Mouse (Mus musculus) gastrocnemius, postnatal 25 days (tissue): ENCODE measurements around the gene Apba2. TPM values are rescaled to one million over a fixed set of nuclear protein-coding genes. Genes with fewer than 3 reads are reported as not detected.

ENCODE experiments used
- DNase-seq: peaks from one replicate; pipeline ENCODE4 v3.0.0; 2022
- long read RNA-seq, 2 experiments: library from polyadenylated mRNA; stranded (forward); transcript quantifications; one replicate each; pipeline ENCODE4 v2.0.0; 2021
- total RNA-seq, 2 experiments: library from RNA; stranded (reverse); gene quantifications; 1 replicate in 1 of 2; 2 replicates in 1 of 2; pipeline ENCODE4 v1.2.3; 2021

Apba2 gene
- total RNA-seq, result under 1 TPM; 0.24 to 0.28 TPM
- long read RNA-seq, experiment 1, result 0 reads
- long read RNA-seq, experiment 2, result 0 reads

DNA sequence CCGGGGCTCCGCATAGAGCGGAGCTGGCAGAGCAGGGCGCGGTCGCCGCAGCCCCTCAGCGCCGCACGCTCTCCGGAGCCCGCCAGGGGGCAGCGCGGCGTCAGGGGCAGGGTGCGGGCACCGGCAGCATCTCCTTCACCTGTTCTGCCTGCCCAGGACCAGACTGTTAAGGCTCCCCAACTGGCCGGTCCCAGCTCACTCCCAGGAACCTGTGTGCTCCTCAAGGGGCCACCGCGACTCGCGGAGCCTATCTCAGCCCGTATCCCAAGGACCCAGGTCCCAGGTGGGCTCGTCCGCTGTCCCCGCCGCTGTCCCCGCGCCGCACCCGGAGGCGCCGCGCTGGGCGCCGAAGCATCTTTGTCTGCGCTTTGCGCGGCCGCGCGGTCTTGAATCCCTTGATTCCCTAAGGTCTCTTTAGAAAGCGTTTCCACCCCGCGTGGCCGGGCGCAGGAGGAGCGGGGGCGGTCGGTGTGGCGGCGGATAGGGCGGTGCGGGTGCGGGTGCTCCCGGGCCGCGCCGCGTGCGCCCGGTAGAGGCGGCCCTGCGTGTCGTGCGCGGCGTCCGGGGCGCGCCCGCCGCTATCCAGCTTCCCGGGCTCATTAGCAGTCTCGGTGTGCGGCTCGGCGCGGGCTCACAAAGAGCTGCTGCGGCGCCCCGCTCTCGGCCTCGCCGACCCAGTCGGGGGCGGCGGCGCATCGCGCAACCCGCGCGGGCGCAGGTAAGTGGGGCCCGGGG, at the start of gene Apba2:
Gene Apba2, plus strand, starts transcription at position 171 of the 735 bp plus-strand sequence.
- no peak for DNase-seq

DNA sequence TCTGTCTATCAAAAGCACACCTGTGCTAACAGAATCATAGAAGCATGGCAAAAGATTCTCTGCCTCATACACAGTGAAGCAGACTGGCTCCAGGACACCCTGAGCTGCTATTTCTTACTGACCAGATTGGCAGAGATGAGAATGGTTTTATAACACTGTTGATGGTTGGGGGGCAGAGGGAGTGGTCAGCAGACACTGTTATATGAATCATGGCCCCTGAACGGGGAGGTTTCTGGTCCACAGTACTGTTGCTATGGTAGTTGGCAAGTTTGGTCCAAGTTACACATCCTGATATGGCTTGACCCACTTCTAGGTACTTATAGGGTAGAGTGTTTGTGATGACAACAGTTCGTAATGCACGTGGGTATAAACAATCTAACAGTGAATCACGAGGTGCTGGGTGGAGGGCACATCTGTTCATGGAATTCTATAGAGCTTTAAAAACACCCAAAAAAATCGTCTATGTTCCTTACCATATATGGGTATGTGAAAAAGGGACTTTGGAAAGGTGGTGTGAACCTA, 49.6 kb upstream of the Apba2 start:
- DNase-seq, result no peak

DNA sequence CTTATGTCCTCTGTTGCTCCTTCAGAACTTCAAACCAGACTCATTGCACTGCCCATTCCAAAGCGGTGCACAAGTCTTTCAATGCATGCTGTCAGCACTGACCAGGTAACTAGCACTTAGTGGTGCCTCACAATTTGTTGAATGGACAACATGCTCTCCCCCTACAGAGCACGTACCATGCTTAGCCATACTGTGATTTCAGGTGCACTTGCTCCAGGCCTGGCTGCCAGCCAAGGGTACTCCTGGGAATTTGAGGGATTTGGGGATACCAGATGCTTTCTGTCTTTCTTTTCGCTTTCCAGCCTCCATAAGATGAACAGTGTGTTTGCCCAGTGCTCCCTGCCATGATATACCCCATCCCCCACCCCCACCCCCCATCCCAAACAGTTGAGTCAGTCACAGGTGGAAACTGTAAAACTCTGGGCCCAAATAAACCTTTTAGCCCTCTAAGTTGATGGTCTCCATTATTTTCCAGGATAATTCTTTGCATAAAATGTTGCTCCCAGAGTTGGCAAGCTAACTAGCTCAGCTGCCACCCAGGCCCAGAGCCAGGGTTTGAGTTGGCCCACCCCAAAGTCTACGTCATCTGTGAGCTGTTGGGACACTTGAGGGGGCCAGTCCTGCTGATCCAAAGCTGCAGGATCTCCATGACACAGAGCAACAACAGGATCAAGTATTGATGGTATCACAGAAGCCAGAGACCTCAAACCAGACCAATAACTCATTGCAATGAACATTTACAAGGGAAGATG, 48.9 kb upstream of the Apba2 start:
- no peak for DNase-seq

DNA sequence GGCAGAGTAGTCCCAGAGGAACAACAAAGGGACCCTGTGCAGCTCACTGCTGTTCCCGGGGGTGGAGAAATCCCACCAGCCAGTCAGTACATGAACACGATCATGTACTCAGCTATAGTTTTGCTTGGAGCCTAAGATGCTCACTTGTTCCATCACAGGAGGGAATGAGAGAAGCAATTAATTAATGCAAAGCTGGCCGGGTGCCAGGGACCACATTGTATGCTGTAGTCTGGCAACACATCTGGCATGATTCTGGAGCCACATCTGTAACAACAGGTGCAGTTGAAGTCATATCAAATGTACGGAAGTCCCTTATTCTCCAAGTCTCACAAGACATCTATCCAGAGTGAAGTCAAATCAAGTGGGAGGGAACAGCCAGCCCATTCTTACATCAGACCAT, 45.3 kb upstream of the Apba2 start:
- DNase-seq, result no peak

DNA sequence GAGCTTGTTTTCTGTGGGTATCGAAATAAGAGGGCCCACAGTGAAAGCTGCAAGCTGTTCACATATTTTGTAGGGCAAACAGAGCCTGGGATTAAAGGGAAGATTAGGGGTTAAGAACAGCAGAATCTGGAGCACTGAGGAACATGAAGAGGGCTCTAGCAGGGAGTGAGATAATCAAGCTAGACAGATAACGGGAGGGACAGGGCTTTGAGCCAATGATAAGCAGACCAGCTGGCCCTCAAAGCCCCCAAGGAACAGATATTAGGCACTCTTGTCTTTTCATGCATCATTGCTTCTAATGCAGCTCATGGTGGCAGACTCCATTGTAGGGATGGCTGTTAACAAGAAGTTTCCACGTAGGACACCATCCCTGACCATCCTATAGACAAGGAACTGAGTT, 44.8 kb upstream of the Apba2 start:
- no peak for DNase-seq

DNA sequence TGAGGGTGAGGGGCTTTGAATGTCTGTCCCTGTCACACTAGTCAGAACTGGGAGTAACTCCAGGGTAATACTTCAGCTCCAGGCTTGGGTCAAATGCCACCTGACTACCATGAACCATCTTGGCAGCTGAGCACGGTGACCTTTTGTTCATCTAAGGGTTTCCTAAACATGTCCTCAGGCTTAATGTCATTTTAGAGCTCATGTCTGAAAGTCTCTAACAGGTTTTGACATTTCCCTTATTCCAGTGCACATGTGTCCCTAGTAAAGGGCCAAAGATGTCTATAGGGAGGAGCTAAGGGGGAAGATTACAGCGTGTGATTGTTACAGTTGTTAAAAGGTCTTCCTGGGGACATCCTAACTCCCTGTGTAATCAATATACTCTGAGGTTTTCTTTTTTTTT, 43.7 kb upstream of the Apba2 start:
- no peak for DNase-seq

DNA sequence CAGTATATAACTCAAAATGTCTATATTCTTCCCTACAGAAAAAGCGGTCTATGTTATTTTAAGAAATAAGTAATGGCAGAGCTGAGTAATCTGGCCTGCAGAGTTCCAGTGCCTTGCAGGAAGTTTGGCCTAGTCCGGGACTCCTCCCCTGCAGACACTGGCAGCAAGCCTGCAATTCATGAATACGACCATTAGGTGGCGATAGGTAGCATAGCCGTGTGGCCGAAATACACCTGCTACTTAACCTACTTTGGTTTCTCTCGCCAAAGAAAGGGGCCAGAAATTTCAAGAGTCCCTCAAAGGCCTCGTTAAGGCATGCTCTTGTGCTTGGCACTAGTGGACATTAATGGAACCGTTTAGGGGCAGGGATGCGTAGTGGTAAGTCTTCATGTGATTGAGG, 4.1 kb upstream of the Apba2 start:
- DNase-seq, result no peak

DNA sequence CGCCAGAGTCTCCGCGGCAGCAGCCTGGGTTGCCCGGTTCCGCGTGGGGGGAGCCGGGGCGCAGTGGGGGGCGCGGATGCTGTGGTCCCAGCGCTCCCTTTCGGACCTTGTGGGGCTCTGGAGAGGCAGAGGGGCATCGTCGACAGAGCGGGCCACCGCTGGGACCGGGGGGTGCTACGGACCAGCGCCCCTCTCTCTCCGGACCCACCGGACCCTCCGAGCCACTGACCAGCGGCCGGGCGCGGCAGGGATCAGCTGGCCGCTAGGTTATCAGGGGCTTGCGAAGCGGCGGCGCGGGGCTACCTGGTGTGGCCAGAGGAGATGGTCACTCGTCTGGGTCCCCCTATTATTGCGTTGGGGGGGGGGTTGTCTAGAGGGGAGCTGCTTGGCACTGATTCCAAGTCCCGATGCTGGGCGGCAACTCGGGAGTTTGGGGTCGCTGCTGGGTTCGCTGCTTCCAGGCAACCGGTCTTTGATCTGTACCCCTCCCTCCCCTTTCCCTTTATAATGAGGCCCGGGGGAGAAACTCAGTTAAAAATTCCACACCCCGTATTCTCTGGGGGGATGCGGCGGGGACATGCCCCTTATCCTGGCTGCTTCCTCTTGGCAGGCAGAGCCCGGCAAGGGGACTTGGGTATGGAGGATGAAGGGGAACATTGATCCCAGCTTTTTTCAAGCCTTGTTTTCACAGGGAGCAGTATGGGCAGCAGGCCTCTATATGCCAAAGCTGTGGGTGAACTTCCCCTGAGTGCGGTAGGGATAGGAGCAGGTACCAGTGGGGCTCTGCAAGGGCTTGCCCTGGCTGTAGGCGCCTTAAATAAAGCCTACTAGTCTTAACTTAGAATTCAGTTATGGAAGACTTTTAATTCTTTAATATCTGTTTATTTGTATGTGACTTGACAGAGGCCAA, 1.0 kb downstream of the Apba2 start:
- no peak for DNase-seq

DNA sequence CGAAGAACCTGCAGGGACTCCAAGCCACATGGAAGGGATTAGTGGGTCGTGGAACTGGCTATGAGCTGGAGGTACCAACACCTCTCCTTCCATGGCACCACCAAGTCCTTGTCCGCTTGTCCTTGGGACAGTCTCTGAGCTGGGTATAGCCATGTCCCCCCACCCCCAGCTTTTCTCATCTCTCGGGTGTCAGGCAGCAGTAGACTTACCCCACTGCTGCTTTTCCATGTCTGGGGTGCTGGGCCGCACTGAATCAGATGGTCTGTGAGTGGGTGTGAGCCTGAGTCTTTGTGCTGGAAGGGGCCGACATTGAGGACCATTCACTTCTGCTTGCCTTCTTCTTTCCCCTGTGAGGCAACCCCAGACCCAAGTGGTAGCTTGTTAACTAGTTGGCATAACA, 2.1 kb downstream of the Apba2 start:
- no peak for DNase-seq

DNA sequence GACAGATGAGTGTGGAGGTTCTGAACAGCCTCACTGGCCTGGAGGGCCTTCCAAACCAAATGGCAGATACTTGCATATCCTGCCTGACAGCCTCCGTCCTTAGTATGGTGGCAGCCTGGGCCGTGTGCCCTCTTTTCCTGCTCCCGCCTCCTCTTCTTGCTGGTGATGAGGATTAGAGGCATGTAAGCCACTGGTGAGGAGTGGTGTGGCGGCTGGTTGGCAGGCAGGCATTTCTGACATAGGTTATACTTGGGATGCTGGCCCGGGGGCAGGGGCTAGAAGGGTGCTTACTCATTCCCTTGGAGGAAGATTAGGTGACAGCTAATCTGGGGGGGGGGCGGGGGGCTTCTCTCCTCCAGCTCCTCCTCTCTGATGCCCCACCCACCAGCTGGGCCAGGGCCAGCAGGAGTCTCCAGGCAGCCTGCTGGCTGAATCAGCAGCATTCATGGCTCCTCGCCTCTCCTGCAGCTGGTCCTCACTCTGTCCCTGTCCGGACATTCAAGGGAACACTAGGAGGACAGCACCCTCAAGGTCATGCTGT, 3.3 kb downstream of the Apba2 start:
- DNase-seq, result no peak

DNA sequence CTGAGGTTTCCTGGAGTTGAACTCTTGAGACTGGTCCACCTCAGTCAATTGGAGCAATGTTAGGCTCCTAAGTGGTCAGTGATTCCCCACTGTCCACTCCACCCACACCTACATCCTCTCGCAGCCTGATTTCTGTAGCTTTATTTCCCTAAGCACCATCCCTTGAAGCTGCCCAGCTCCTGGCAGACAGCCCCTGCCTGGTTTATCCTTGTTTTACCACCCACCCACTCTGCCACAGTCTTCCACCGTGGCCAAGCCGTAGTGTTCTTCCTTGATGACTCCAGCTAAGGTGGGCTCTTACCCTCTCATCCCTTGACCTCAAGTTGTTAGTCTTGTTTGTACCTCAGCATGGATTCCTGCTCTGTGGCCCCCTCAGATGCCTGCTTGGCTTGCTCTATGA, 4.1 kb downstream of the Apba2 start:
- no peak for DNase-seq

DNA sequence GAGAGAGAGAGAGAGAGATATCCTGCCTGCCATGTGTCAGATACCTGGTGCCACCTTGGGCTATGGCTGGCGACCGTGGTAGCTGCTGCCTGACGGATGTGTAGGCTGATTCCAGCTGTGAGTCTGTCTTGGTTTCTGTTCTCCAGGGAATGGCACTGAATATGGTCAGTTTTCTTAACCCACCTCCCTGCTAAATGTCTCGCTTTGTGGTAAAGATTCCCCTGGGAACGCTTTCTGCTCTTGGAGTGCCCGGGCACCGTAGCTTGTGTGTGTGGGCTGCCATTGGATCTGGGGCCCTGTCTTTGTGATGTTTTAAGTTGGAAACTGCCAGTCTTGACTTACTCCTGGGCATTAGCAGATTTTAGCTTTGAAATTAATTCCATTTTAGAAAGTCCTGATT, 7.3 kb downstream of the Apba2 start:
- DNase-seq, result no peak

DNA sequence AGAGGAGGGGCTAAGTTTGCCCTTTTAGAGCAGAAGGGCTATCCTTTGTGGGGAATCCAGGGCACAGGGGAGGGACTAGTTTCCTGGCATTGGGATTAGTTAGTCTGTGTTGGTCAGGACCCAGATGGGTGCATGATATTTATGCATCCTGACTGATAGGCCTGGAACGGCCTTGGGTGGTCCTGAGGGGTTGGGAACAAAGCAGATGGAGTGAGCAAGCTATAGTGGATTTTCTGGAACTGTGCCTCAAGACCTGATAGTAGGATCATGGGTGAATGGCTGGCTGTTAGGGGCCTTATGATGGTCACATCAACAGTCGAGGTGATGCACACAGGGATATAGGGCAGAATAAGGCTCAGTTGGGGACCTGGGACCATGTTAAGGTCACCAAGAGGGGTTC, 8.4 kb downstream of the Apba2 start:
- DNase-seq, result no peak

DNA sequence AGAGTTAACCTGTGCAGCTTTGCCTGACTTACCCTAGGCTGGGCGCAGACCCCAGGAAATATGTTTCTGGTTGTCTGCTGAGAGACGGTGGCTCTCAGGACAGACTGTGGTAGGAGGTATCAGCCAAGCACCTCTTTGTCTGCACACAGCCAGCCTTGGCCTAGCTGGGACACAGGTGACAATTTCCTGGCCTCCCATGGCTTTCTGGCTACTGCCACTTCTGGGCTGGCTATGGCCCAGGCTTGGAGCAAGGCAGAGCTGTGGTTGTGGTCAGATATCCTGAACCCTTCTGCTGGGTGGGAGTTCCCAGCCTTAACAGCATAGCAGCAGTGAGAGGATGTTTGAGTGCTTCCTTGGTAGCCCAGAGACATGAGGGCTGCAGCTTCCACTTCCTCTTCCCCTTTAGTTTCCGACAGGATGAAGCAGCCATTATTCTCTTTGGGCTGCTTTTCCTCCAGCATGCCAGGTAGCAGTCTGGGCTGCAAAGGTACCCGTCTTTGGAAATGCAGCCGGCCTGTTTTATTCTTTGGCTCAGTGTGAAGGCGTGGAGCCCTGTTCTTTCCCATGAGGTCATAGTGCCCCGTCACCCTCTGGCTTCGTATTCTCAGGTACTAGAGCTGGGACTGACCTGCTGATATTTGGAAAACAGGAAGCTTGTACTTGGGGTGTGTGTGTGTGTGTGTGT, 9.2 kb downstream of the Apba2 start:
- DNase-seq, result no peak

DNA sequence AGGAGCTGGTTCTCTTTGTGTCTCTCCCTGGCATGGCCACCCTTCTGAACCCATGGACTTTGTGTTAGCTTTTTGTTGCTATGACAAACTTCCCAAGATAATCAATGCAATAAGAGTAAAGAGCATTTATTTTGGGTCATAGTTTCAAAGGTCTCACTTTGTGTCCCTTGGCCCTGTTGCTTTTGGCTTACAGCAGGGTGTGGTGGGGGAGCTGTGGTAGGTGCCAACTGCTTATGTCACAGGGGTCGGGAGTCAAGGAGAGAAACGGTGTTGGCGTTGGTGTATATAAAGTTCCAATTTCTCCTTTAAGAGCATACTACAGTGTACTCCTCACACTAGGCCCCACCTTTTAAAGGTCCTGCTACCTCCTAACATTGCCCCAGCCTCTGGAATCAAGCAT, 12.1 kb downstream of the Apba2 start:
- DNase-seq, result no peak

DNA sequence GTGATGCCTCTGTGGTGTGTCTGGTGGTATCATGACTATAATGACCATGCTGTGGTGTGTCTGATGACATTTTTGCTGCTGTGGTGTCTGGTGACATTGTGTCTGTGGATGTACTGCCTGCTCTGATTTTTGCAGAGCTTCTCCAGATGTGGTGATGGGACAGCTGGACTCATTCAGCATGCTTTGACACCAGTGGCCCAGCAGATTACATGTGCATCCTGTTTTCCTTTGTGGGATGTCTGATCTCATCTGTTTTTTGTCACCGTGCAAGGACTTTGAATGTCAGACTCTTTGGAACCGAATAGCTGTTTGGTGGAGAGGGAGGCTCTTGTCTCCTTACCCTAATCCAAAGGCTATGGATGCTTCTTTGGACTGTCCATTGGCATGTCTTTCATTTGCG, 13.8 kb downstream of the Apba2 start:
- DNase-seq, result no peak

DNA sequence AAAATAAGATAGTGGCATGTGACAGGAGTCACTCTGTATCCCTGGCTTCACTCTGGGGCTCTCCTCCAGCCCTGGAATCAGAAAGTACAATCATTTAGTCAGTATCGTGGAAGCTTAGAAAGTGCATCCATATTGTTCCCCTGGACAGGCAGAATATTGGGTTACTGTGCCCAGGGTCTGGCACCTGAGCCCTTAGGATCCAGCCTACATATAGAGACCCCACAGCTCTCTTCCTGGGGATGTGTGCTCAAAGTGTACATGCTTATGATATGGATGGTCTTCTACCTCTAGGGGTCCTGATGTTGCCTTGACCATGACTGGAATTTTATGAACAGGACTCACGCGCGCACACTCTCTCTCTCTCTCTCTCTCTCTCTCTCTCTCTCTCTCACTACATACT, 14.4 kb downstream of the Apba2 start:
- DNase-seq, result no peak

DNA sequence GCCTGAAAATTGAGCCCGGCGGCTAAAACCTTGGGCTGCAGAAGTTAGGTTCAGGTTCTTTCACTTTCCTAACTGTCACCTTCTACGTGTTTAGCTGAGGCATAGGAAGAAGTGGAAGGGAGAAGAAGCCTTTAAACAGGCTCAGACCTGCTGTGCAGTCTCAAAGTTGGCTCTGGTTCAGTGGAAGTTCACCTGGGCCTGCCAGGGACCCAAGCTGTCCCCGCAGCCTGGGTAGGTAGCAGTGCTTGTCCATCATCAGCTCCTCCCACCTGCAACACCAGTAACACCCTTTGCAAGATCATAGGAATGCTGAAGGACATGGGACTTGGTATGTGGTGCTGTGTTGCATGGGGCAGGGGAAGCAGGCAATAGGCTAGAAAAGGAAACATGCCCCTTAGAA, 17.6 kb downstream of the Apba2 start:
- no peak for DNase-seq

DNA sequence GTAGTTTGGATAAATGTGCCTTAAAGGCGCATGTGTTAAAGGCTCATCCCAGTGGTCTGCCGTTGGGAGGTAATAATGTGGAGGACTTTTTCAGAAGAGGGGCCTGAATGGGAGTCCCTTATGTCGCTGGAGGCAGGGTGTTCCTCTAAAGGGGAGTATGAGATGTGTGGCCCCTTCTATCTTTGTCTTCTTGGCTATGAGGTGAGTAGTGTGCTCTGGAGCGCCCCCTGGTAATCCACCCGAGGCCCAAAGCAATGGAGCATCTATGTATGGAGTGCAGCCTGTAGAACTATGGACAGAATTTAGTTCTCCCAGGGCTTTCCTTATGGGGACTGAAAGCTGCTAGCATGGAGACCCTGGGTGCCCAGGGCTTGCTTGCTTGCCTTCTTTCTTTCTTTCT, 18.0 kb downstream of the Apba2 start:
- DNase-seq, result no peak

DNA sequence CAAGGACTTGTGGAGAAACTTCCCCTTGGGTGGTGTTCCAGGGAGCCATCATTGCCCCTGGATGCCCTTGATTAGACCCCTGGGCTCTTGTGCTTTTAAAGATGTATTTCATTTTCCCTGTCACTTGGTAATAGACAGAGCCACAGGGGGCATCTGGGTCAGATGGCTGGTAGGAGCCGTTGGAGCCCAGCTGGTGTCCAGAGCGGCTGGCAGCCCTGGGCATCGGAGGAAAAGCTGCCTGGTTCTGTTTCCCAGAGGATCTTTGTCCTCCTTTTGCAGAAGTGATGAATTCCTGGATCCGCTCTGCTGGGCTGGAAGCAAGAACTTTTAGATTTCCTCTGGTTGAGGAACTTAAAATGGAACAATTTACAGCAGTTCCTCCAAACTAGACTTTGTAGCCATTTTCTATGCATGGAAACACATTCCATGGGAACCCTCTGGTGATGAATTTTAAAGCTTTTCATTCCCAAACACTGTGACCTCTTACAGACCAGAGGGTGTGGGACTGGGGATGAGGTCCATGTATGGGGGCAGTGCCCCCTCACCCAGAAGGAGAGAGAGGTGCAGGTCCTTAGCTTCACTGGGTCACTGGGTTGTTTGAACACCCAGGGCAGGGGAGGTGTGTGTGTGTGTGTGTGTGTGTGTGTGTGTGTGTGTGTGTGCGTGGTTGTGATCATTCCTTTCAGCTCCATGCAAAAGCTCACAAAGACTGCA, 20.3 kb downstream of the Apba2 start:
- no peak for DNase-seq

DNA sequence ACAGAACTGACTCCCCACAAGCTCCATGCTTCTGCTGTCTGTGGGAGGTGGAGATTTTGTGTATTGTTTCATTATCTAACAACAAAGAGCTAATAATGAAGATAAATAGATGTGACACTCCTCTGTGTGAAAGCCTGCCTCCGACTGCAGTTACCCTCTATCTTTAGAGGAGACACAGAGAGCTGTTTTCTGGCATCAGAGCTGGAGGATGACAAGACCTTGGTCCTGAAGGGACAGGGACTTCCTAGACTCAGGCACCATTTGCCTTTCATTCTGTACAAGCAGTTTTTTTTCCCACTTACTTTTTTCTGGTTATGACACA, 20.9 kb downstream of the Apba2 start:
- DNase-seq, result no peak
